Mouse (Mus musculus) E14TG2a.4 (cell line): ENCODE data around the gene Map3k6.

ENCODE experiments used
- H3K27me3 ChIP-seq: 2 replicates; pipeline ENCODE4 v1.6.1; 2014; ENCODE audit warnings: low read length, control low read depth; ENCODE audit not compliant: insufficient read depth
- H3K36me3 ChIP-seq: 2 replicates; pipeline ENCODE4 v1.6.1; 2014; ENCODE audit warnings: low read length, control low read depth; ENCODE audit not compliant: insufficient read depth
- H3K4me1 ChIP-seq: replicated peaks from 2 replicates; pipeline ENCODE4 v1.6.1; 2014; ENCODE audit warnings: low read depth, low read length, control low read depth
- H3K4me3 ChIP-seq: replicated peaks from 2 replicates; pipeline ENCODE4 v1.5.1; 2014; ENCODE audit warnings: mild to moderate bottlenecking, low read length
- H3K9me3 ChIP-seq: 2 replicates; pipeline ENCODE4 v1.6.1; 2014; ENCODE audit warnings: low read length, control low read depth
- CTCF ChIP-seq: conservative IDR thresholded peaks from 2 replicates; pipeline ENCODE4 v1.5.1; 2014; ENCODE audit warnings: low read length
- NANOG ChIP-seq: IDR thresholded peaks from 2 replicates; pipeline ENCODE4 v1.6.1; 2014; ENCODE audit warnings: borderline replicate concordance, low read length, mixed read lengths
- POU5F1 ChIP-seq: IDR thresholded peaks from 2 replicates; pipeline ENCODE4 v1.6.1; 2014; ENCODE audit warnings: low read length, borderline replicate concordance

The Map3k6 gene

DNA sequence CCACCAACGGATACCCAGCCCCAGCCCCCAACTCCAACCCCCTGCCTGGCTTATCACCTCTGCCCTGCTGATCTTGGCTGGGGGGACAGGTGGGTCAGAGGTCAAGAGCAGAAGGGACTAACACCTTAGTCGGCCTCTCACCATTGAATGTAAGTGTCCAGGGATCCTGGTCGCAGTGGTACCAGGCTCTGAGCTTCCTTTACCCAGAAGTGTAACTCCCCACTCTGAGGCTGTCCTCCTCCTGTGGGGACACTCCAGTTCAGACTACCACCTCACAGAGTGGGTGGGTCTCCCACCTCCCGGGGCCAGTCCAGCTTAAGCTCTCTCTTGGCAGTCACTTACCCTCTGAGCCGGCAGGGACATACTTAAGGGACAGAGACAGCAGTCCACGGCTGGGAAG is 14.8 kb downstream of the Map3k6 start:
- Histone ChIP-seq H3K4me1 (peaks cover 45% of the 10 kb centered on the region), H3K9me3 (no peaks in the 10 kb centered on the region), H3K4me3 (no peak overlapping the region), H3K27me3 (peaks cover 74% of the 10 kb centered on the region), H3K36me3 (0 out of 2 replicates have a peak, but pooled peaks cover 3% of the 10 kb centered on the region)
- TF ChIP-seq CTCF, result no peak
- TF ChIP-seq NANOG, result no peak
- no peak for TF ChIP-seq POU5F1

GRCm38 (mm10) chr4:133256820-133257219 is 16.2 kb downstream of the Map3k6 start:
- Histone ChIP-seq H3K36me3 (0 out of 2 replicates have a peak, but pooled peaks cover 3% of the 10 kb centered on the region), H3K27me3 (peaks cover 61% of the 10 kb centered on the region), H3K4me3 (peak overlapping the region; percentile 69), H3K4me1 (peaks cover 45% of the 10 kb centered on the region), H3K9me3 (no peaks in the 10 kb centered on the region)
- TF ChIP-seq POU5F1 (no peak), CTCF (no peak), NANOG (no peak)

DNA sequence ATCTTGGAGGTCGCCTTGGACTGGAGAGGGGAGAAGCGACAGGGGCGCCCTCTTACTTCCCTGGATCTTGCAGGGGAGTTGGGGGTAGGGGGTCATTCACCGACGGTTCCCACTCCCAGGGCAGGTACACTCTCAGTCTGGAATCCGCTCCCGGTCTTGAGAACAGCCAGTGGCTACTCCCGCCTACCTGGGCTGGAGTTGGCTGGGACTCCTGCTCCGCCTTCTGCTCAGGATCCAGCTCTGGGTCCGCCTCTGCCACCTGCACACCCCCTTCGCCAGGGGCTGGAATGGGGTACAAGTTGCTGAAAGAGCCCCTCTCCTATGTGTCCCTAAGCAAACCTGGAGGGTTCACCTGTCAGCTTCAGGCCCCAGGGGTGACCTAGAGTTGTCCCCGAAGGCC is 16.6 kb downstream of the Map3k6 start:
- Histone ChIP-seq H3K4me1 (peaks cover 47% of the 10 kb centered on the region), H3K9me3 (no peaks in the 10 kb centered on the region), H3K27me3 (peaks cover 57% of the 10 kb centered on the region), H3K36me3 (0 out of 2 replicates have a peak, but pooled peaks cover 3% of the 10 kb centered on the region), H3K4me3 (peak overlapping the region; percentile 69)
- no peak for TF ChIP-seq NANOG
- TF ChIP-seq POU5F1, result no peak
- no peak for TF ChIP-seq CTCF

DNA sequence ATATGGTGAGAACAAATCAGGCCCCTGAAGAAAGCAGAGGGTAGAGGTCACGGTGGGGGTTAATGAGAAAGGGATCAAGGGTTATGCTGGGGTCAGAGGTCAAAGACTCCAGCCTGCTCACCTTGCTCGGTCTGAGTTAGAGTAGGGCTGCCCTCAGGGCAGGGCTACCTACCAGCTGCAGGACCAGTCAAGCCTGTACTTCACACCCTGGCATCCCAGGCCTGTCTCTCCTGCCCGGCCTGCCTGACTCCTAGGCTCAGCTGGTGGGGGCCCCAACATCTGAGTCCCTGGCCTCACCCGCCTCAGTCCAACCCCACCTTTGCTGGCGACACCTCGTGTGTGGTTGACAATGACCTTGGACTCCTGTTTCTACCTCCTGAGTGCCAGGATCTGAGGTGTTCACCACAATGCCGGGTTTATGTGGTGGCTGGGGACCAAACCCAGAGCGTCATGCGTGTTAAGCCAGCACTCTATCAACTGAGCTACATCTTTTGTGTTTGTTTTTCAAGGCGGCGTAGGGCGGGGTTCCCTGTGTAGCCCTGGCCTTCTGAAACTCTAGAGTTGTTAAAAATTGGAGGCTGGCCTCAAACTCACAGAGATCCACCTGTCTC is 17.3 kb downstream of the Map3k6 start:
- 0 out of 2 replicates have a peak, but pooled peaks cover 3% of the 10 kb centered on the region for H3K36me3 ChIP-seq
- TF ChIP-seq POU5F1 (no peak), NANOG (no peak), CTCF (no peak)
- H3K4me3 ChIP-seq, result peak overlapping the region; percentile 69
- H3K27me3 ChIP-seq, result peaks cover 50% of the 10 kb centered on the region
- no peaks in the 10 kb centered on the region for H3K9me3 ChIP-seq
- peaks cover 53% of the 10 kb centered on the region for H3K4me1 ChIP-seq

DNA sequence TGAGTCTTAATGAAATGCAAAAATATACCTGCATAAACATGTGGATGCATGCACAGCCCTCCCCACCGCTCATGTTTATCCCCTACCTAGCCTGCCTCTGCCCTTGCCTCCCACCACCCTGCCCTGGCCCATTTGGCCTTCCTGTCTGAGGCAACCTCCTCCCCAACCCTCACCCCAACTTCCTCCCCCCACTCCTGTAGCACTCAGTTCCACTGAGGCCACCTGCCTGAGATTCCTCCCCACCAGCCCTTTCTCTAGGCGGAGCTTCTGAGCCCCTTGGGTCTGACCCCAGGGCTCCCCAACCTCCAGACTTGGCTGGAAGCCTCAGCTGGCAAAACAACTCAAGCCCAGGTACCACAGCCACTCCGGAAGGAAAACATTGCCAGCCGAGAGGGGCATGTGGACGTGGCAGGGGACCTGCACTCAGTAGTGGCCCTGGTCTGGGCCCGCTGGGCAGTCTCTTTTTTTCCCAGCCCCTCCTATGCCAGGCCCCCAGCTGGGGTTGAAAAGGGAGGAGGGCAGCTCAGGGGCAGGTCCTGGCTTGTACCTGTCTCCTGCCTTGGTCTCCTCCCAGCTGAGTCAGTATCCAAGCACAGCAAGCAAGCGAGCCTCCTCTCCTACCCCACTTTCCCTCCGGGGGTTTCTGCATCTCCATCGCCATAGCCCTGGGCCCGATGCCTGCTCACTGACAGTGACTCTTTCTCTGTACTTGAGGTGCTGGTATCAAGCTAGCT is 21.2 kb downstream of the Map3k6 start:
- H3K4me1 ChIP-seq, result peaks cover 60% of the 10 kb centered on the region
- H3K4me3 ChIP-seq, result peak overlapping the region; percentile 57
- TF ChIP-seq POU5F1 (no peak), CTCF (no peak), NANOG (no peak)
- peaks cover 14% of the 10 kb centered on the region for H3K27me3 ChIP-seq
- peaks cover 22% of the 10 kb centered on the region for H3K36me3 ChIP-seq
- no peaks in the 10 kb centered on the region for H3K9me3 ChIP-seq

- TF ChIP-seq NANOG (no peak), CTCF (no peak), POU5F1 (no peak)
- Histone ChIP-seq H3K9me3 (no peaks in the 10 kb centered on the region), H3K4me1 (peaks cover 55% of the 10 kb centered on the region), H3K36me3 (peaks cover 28% of the 10 kb centered on the region), H3K4me3 (peak overlapping the region; percentile 57), H3K27me3 (peaks cover 14% of the 10 kb centered on the region)
These were observed 21.8 kb downstream of the Map3k6 start for GRCm38 (mm10) chr4:133262375-133262765.

DNA sequence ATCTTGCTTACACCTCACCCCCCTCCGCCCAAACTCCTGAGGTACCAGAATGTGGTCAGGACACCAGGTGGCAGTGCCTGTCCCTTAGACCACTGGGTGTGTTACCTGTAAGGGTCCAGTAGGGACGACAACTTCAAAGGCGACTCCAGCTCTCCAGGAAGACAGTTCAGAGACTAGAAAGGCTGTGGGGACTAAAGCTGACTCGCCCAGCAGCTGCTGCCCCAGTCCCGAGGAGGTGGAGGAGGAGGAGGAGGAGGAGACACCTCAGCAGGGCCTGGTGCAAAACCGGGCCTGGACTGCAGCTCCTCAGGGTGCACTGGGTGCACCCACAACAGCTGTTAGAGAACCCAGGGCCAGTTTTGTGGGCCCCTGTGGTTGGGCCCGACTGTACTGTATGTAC is 22.3 kb downstream of the Map3k6 start, which contains the start of gene Sytl1:
TSS of gene Sytl1 (minus strand) at position 232 of the 400 bp plus-strand sequence.
- H3K9me3 ChIP-seq, result no peaks in the 10 kb centered on the region
- H3K36me3 ChIP-seq, result peaks cover 33% of the 10 kb centered on the region
- H3K4me1 ChIP-seq, result peaks cover 50% of the 10 kb centered on the region
- TF ChIP-seq NANOG, result no peak
- TF ChIP-seq POU5F1, result no peak
- H3K27me3 ChIP-seq, result peaks cover 11% of the 10 kb centered on the region
- H3K4me3 ChIP-seq, result peak within 1 kb of the TSS; percentile 57

DNA sequence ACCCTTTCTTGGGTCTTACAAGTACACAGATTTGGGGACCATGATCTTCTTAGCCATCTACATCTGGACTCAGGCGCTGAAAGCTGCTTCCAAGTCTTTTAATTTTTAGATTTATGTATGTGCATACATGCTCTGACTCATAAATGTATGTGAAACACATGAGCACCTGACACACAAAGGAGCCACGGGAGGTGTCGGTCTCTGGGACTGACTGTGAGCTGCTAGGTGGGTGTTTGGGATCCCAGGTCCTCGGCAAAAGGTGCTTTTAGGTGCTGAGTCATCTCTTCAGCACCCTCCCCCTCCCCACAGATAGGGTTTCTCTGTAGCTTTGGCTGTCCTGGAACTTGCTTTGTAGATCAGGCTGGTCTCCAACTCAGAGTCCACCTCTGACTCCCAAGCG is 23.1 kb downstream of the Map3k6 start:
- H3K36me3 ChIP-seq, result peaks cover 42% of the 10 kb centered on the region
- H3K27me3 ChIP-seq, result peaks cover 7% of the 10 kb centered on the region
- TF ChIP-seq POU5F1, result no peak
- H3K4me3 ChIP-seq, result no peak overlapping the region
- peaks cover 42% of the 10 kb centered on the region for H3K4me1 ChIP-seq
- H3K9me3 ChIP-seq, result no peaks in the 10 kb centered on the region

GRCm38 (mm10) chr4:133264559-133264958 is 23.9 kb downstream of the Map3k6 start:
- no peaks in the 10 kb centered on the region for H3K9me3 ChIP-seq
- peaks cover 37% of the 10 kb centered on the region for H3K4me1 ChIP-seq
- no peak overlapping the region for H3K4me3 ChIP-seq
- H3K36me3 ChIP-seq, result peaks cover 50% of the 10 kb centered on the region
- H3K27me3 ChIP-seq, result no peaks in the 10 kb centered on the region
- TF ChIP-seq POU5F1, result no peak
- TF ChIP-seq NANOG, result no peak
- no peak for TF ChIP-seq CTCF
